Mouse (Mus musculus): ENCODE results near the gene Mnat1. TPM values are rescaled to one million over a fixed set of nuclear protein-coding genes. Genes with fewer than 3 reads are reported as not detected.

The Mnat1 gene
- polyA plus RNA-seq, 2 experiments = 31.2 to 44.7 TPM

DNA sequence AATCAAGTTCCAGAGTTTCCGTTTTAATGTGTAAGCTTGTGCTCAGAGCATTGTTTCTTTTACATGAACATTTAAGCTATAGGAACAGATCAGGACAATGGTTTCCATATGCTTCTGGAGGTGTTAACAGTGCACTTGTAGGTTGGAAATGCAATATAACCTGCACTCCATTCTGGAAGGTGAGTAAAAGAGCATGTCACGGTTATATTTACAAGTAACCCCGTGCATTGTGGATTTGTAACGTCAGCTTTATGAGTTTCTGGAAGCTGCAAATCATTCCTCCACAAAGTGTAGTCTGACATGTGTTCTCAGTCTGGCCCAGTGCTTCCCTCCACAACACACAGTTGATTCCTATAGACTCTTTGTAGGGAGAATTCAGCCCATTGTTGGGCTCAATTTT is 30.6 kb downstream of the Mnat1 start:
- H3K36me3 ChIP-seq (ENCODE audit: control insufficient read depth, insufficient read depth, low read length) = no peaks in the 10 kb centered on the region
- no peak for TF ChIP-seq POLR2A (IDR thresholded peaks at IDR 0.05; ENCODE audit: borderline replicate concordance, extremely low read depth, insufficient read depth, insufficient read length)
- no peaks in the 10 kb centered on the region for H3K9me3 ChIP-seq (ENCODE audit: control insufficient read depth, low read length)
- no peak overlapping the region for H3K4me3 ChIP-seq (replicated peaks; ENCODE audit: low read length)
- H3K27ac ChIP-seq (replicated peaks; ENCODE audit: low read depth, low read length) = no peak overlapping the region
- WGBS = 11% methylated on average over 4 of the region's 4 CpGs
- no peaks in the 10 kb centered on the region for H3K27me3 ChIP-seq (ENCODE audit: control insufficient read depth, insufficient read depth, low read length)
- no peak overlapping the region for H3K4me2 ChIP-seq (replicated peaks; ENCODE audit: low read depth, low read length, severe bottlenecking)
- ATAC-seq (ENCODE audit: low FRiP score, low read depth) (peak; percentile 89; the same call in 1 of the 2 replicates), DNase-seq (ENCODE audit: low spot score) (peak; percentile 49)
- no peaks in the 10 kb centered on the region for H3K4me1 ChIP-seq (ENCODE audit: control insufficient read depth, insufficient read depth, low read length)
- H3K9ac ChIP-seq (ENCODE audit: low read depth, low read length, severe bottlenecking) = no peak overlapping the region

DNA sequence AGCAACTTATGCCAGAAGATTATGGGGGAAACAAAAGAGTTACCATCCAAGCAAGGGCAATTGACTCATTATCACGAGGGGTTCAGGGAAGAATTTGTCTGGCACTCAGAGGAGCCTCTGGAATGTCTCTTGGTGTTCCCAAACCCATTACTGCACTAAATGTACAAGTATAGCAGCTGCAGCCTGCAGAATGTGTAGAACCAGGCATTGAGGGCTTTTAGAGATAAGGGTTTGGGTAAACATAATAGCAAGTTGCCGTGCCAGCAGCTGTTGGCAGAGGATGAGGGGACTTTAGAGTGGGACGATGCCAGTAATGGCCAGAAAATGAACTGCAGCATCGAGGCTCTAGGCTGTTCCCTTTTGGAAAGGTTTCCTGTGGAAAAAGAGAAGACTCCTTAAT is 36.8 kb downstream of the Mnat1 start:
- no peak overlapping the region for H3K4me3 ChIP-seq (replicated peaks; ENCODE audit: low read length)
- no peak for TF ChIP-seq POLR2A (IDR thresholded peaks at IDR 0.05; ENCODE audit: borderline replicate concordance, extremely low read depth, insufficient read depth, insufficient read length)
- no peak overlapping the region for H3K27ac ChIP-seq (replicated peaks; ENCODE audit: low read depth, low read length)
- DNase-seq (ENCODE audit: low spot score) (no peak), ATAC-seq (ENCODE audit: low FRiP score, low read depth) (no peak)
- H3K9me3 ChIP-seq (ENCODE audit: control insufficient read depth, low read length) = no peaks in the 10 kb centered on the region
- no peak overlapping the region for H3K9ac ChIP-seq (ENCODE audit: low read depth, low read length, severe bottlenecking)
- H3K36me3 ChIP-seq (ENCODE audit: control insufficient read depth, insufficient read depth, low read length) = no peaks in the 10 kb centered on the region
- 55% methylated on average over 4 of the region's 4 CpGs for whole genome bisulfite sequencing
- H3K4me1 ChIP-seq (ENCODE audit: control insufficient read depth, insufficient read depth, low read length) = no peaks in the 10 kb centered on the region
- no peak overlapping the region for H3K4me2 ChIP-seq (replicated peaks; ENCODE audit: low read depth, low read length, severe bottlenecking)
- H3K27me3 ChIP-seq (ENCODE audit: control insufficient read depth, insufficient read depth, low read length) = 0 out of 2 replicates have a peak, but pooled peaks cover 3% of the 10 kb centered on the region

DNA sequence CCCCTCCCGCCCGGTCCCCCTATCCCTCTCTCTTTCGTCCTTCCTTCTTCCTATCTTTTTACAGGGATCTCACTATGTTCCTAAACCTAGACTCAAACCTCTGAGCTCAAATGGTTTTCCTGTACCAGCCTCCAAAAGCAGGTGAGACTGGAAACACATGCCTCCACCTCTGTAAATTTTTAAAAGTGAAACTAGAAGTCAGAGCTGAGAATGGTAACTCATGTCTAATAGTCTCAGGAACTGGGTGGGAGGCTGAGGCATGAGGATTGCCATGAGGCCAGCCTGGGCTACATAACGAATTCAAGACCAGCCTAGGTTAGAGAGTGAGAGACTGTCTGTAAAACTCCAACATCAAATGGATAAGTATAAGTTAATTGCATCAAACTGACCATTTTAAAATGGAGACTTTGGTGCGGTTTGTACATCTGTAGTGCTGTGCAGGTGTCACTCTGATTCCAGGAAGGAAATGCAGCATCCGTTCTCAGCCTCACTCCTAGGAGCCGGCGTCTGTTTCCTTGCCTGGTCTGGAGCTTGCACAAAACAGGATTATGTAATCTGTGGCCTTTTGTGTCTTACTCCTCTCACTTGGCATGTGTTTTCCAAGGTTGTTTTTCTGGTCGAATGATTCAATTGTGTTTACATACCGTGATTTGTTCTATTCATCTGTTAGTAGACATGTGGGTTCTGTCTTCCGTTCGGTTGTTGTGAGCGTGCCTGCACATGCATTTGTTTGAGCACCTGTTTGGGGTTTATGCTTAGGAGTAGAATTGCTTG is 39.1 kb downstream of the Mnat1 start:
- no peak for TF ChIP-seq POLR2A (IDR thresholded peaks at IDR 0.05; ENCODE audit: borderline replicate concordance, extremely low read depth, insufficient read depth, insufficient read length)
- H3K27me3 ChIP-seq (ENCODE audit: control insufficient read depth, insufficient read depth, low read length) = 0 out of 2 replicates have a peak, but pooled peaks cover 3% of the 10 kb centered on the region
- DNase-seq (ENCODE audit: low spot score) (no peak), ATAC-seq (ENCODE audit: low FRiP score, low read depth) (no peak)
- no peak overlapping the region for H3K4me3 ChIP-seq (replicated peaks; ENCODE audit: low read length)
- no peak overlapping the region for H3K9ac ChIP-seq (ENCODE audit: low read depth, low read length, severe bottlenecking)
- H3K27ac ChIP-seq (replicated peaks; ENCODE audit: low read depth, low read length) = no peak overlapping the region
- H3K9me3 ChIP-seq (ENCODE audit: control insufficient read depth, low read length) = peaks cover 6% of the 10 kb centered on the region
- WGBS = 81% methylated on average over 13 of the region's 13 CpGs
- no peaks in the 10 kb centered on the region for H3K4me1 ChIP-seq (ENCODE audit: control insufficient read depth, insufficient read depth, low read length)
- no peaks in the 10 kb centered on the region for H3K36me3 ChIP-seq (ENCODE audit: control insufficient read depth, insufficient read depth, low read length)
- H3K4me2 ChIP-seq (replicated peaks; ENCODE audit: low read depth, low read length, severe bottlenecking) = no peak overlapping the region

DNA sequence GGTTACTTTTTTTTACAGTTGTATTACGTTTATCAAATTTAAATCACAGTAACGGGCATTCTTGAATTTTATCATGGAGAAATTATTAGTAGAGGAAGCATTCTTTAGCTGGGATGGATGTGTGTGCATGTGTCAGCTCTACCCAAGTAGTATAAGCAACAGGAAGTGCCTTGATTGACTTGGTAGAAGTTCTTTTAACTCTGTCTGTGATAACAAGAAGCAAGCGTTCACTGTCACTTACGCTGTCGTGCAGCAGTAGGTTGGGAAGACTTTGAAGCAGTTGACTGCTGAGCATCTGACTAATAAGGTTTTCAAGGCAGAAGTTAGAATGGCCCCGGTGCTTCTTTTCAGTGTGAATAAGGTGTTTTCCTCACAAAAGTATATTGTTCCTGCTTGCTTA is 47.3 kb downstream of the Mnat1 start:
- ATAC-seq (ENCODE audit: low FRiP score, low read depth) (no peak), DNase-seq (ENCODE audit: low spot score) (no peak)
- TF ChIP-seq POLR2A (IDR thresholded peaks at IDR 0.05; ENCODE audit: borderline replicate concordance, extremely low read depth, insufficient read depth, insufficient read length) = no peak
- Histone ChIP-seq H3K36me3 (ENCODE audit: control insufficient read depth, insufficient read depth, low read length) (peaks cover 16% of the 10 kb centered on the region), H3K4me2 (replicated peaks; ENCODE audit: low read depth, low read length, severe bottlenecking) (no peak overlapping the region), H3K4me1 (ENCODE audit: control insufficient read depth, insufficient read depth, low read length) (no peaks in the 10 kb centered on the region), H3K9me3 (ENCODE audit: control insufficient read depth, low read length) (peaks cover 3% of the 10 kb centered on the region), H3K27me3 (ENCODE audit: control insufficient read depth, insufficient read depth, low read length) (no peaks in the 10 kb centered on the region), H3K9ac (ENCODE audit: low read depth, low read length, severe bottlenecking) (no peak overlapping the region), H3K4me3 (replicated peaks; ENCODE audit: low read length) (no peak overlapping the region), H3K27ac (replicated peaks; ENCODE audit: low read depth, low read length) (no peak overlapping the region)
- WGBS = 86% methylated on average over 6 of the region's 6 CpGs

DNA sequence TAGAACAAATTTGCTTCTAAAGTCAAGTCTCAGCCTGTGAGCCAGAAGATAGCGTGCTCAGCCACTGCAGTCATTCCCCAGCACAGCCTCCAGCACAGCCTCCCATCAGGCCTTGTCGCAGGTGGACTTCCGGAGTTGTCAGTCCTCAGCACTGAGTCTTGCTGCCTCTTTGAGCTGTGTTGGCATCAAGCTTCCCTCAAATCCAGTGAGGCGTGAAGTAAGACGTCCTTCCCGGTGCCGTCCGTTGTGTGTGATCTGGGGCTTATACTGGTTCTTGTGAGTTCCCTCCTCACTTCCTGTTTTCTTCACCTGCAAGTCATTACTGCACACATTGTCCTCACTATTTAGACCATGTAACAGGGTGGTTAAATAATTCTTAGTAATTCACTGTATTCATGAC is 60.4 kb downstream of the Mnat1 start:
- peaks cover 4% of the 10 kb centered on the region for H3K4me1 ChIP-seq (ENCODE audit: control insufficient read depth, insufficient read depth, low read length)
- no peak for DNase-seq (ENCODE audit: low spot score)
- H3K27ac ChIP-seq (replicated peaks; ENCODE audit: low read depth, low read length) = no peak overlapping the region
- no peaks in the 10 kb centered on the region for H3K27me3 ChIP-seq (ENCODE audit: control insufficient read depth, insufficient read depth, low read length)
- H3K36me3 ChIP-seq (ENCODE audit: control insufficient read depth, insufficient read depth, low read length) = peaks cover 13% of the 10 kb centered on the region
- H3K4me2 ChIP-seq (replicated peaks; ENCODE audit: low read depth, low read length, severe bottlenecking) = no peak overlapping the region
- 43% methylated on average over 8 of the region's 8 CpGs for WGBS
- H3K9ac ChIP-seq (ENCODE audit: low read depth, low read length, severe bottlenecking) = no peak overlapping the region
- no peak overlapping the region for H3K4me3 ChIP-seq (replicated peaks; ENCODE audit: low read length)
- no peak for ATAC-seq (ENCODE audit: low FRiP score, low read depth)
- no peak for TF ChIP-seq POLR2A (IDR thresholded peaks at IDR 0.05; ENCODE audit: borderline replicate concordance, extremely low read depth, insufficient read depth, insufficient read length)
- H3K9me3 ChIP-seq (ENCODE audit: control insufficient read depth, low read length) = no peaks in the 10 kb centered on the region

Measured in limb, embryonic 14.5 days (tissue).